Mouse (Mus musculus) thymus, adult 2 months (tissue): Measurements from ENCODE around the gene Pik3r5.

Experiments
- CTCF ChIP-seq: fragments of 200-500 bp; IDR thresholded peaks from 2 replicates; pipeline ENCODE4 v1.5.1; 2012; ENCODE audit warnings: mild to moderate bottlenecking, control low read depth, low read length, moderate library complexity, borderline replicate concordance; ENCODE audit not compliant: control insufficient read depth, poor library complexity, insufficient read depth; ENCODE audit errors: extremely low read depth
- POLR2A ChIP-seq: fragments of 200-500 bp; IDR thresholded peaks from 2 replicates; pipeline ENCODE4 v1.6.1; 2012; ENCODE audit warnings: mild to moderate bottlenecking, low read length, control low read depth, moderate library complexity; ENCODE audit not compliant: control insufficient read depth, poor library complexity, insufficient read depth; ENCODE audit errors: extremely low read depth

DNA sequence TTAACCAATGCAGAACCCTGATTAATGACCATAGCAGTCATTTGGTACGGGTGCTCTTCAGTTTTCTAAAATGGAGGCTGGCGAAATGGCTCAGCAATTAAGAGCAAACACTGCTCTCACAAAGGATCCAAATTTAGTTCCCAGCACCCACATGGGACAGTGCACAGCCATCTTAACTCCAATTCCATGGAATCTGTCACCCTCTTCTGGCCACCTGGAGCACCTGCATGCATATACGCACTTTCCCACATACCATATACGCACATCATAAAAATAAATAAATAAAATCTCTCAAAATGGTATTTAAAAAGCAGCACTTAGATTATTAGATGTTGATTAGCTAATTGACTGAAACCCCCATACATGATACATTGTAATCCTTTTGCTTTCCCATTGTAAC lies 48.7 kb downstream of the Pik3r5 start:
- TF ChIP-seq POLR2A (no peak), CTCF (no peak)
